Mouse (Mus musculus) gastrocnemius, adult 18-20 months (tissue): ENCODE measurements around the gene Btn2a2. TPM values are rescaled to one million over a fixed set of nuclear protein-coding genes. Genes with fewer than 3 reads are reported as not detected.
"Not testable (repeated sequence)": the region's sequence is repeated elsewhere in the genome, so short reads cannot be mapped to it uniquely, and the experiment has no call there.

Experiments used
- DNase-seq: peaks from one replicate; pipeline ENCODE4 v3.0.0; 2021; ENCODE audit warnings: low spot score
- long read RNA-seq, 2 experiments: library from polyadenylated mRNA; stranded (forward); transcript quantifications; one replicate each; pipeline ENCODE4 v2.0.0; 2021
- total RNA-seq, 2 experiments: library from RNA; stranded (reverse); gene quantifications; 2 replicates each; pipeline ENCODE4 v1.2.3; 2021

Btn2a2 gene
- not detected for total RNA-seq
- long read RNA-seq, experiment 1 = 0 reads
- long read RNA-seq, experiment 2 = 0 reads

DNA sequence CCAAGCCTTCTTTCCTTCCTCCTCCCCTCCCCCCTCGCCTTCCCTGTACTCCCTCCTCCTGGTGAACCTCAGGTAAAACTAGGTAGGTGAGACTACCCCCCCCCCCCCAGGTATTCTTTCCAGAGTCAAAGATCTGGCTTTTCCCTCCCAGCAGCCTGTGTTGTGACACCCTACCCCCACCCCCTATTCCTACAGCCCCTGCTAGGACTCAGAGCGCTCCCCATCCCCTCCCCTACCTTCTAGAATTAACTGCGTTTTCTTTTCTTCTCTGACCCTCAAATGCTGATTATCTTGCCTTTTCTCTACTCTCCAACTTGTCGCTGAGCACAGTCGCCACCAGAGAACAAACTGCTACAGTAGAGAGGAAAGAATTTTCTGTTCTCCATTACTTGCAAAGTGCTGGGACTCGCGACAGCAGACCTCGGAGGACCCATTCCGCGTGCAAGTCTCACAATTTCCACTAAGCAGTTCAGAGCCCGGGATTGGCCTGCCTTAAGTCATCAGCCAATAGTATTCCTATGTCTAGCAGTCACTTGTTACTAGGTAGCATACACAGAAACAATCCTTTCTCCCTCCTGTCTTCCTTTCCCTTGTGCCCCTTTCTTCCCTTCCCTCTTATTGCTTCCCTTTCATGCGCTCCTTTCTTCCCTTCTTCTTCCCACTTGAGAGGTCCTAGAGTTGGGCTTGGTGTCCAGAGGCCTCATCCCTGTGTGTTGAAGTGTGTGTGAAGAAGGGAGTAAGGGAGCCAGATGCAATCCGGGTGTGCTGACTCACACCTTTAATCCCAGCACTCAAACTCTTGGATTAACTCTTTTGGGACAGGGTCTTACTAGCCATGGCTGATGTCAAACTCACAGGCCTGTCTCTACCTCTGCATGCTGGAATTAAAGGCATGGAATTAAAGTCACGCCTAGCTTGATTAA lies at the start of gene Btn2a2:
TSS of gene Btn2a2 (minus strand) at position 458 of the 923 bp plus-strand sequence.
- peak; percentile 41 for DNase-seq

DNA sequence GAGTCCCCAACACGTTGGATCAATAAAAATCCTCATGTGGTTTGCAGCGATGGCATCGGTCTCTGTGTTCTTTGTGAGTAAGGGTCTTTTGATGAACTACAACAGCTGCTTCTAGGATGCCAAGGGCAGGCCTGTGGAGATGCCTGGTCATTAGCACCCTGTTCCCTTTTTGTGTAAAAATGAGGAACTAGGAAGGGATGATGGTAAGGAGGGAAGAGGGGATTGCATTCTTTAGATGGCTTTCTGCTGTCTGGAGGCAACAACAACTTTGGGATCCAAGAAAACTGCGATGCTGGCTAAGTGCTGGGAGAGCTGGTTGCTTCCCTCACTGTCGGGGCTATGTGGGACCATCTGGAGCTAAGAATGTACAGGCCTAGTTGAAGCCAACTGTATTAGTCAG lies 49.6 kb upstream of the Btn2a2 start:
- DNase-seq = no peak

DNA sequence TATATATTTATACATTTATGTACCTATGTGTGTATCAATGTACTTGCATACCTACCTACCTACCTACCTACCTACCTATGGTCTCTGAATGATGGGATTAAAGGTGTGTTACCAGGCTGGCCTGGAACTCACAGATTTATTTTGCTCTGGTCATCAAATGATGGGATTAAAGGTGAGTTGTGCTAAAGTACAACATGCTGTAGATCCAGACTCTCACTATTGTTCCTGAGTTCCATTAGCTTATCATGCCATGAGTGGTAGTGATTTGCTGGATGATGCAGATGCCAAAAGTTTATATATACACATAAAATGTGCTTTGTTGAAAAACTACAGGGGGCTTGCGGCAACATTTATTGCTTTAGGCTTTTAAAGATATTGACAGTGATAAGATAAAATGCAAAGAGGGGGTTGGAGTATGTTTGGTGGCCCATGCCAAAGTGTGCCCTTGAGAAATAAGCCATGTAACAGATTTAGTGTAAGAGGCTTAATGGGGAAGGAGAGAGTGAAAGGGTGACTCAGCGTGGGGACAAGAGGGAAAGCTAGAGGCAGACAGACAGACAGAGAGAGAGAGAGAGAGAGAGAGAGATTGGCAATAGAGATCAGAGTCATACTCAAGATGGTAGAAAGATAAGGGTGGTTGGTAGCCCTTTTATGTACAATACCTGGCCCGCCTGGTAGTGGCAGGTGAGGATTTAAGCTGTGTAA lies 48.5 kb upstream of the Btn2a2 start:
- DNase-seq = no peak

DNA sequence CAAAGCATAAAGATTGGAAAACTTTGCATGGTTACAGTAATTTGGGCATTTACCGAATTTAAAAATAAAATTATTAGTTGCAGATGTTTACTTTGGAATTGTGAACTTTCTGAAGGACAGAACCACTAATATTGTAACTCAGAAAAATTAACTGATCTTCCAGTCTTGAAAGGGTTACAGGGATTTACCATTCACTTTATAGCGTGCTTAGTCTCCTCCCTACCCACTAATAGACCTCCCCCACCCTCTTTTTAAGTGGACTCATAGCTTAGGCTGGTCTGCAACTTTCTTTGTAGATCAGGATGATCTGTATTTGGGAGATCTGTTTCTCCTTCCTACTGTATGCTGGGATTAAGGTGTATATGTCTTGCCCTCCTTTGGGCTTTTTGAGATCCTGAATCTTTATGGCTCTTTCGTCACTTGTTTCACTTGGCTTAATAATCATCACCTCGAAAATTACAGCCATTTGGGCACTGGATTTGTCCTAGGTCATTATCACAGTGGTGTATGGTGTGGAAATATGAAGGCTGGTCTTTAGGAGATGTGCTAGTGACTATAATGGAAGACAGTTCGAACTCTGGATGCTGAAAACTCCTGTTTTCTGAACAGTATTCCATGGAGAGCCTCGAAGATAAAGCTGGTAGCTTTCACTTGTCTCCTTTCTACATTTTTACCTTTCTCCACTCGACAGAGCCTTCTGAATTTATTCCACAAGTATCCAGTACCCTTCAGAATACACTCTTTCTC lies 47.6 kb upstream of the Btn2a2 start:
- no peak for DNase-seq

DNA sequence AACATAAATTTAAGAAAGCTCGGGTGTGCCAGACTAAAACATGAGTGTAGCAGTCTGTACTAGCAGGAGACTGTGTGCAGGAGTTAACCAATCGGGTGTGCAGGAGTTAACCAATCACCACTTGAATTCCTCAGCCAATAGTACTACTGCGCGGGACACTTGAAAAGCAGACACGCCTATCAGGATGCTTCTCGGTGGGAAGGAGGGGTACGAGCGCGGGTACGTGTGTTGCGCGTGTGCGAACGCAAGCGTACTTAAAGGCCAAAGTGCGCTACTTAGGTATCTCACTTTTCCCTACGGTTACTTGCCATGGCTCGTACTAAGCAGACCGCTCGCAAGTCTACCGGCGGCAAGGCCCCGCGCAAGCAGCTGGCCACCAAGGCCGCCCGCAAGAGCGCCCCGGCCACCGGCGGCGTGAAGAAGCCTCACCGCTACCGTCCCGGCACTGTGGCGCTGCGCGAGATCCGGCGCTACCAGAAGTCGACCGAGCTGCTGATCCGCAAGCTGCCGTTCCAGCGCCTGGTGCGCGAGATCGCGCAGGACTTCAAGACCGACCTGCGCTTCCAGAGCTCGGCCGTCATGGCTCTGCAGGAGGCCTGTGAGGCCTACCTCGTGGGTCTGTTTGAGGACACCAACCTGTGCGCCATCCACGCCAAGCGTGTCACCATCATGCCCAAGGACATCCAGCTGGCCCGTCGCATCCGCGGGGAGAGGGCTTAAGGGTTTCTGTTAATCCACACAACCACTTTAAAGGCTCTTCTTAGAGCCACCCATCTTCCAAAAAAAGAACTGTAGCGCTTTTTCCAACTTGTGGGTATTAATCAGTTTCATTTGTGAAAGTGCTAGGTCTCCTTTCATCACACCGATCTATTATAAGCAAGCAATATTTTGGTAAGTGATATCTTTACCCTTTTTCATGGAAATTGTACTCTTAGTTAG lies 46.7 kb upstream of the Btn2a2 start, which contains the start of gene Hist1h3g:
TSS of gene Hist1h3g (plus strand) at position 286 of the 939 bp plus-strand sequence.
- peak; percentile 79 for DNase-seq

DNA sequence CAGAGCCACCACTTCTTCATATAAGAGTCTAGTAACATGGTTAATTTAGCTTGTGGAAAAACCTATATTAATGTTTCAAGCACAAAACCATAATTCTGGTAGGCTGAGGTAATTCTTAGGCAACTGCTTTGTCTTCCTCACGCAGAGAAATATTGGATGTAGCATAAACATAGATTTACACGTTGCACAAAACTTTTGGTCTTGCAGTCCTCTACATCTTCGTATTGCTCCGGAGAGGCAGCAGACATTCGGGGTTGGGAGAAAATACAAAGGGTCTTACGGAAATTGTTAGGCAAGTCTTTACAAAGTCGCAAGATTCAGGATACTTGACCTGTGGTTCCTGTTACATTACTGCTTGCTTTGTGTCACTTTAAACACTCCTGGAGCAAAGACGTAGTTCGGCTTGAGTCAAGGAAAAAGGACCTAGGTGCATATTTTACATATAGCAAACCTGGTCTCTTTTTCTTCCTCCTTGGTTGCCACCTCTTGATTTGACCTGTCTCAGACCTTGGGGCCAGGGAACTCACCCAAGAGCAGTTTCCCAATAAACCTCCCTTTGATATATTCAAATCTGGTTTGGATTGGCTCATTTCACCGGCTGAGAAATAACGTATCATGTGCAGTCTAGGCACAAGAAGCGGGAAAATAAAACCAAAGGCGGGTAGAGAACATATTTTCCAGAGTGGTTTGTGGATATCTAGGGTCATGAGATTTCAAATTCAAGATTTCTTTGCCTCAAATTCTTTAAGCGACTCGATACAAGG lies 45.9 kb upstream of the Btn2a2 start:
- DNase-seq = no peak

DNA sequence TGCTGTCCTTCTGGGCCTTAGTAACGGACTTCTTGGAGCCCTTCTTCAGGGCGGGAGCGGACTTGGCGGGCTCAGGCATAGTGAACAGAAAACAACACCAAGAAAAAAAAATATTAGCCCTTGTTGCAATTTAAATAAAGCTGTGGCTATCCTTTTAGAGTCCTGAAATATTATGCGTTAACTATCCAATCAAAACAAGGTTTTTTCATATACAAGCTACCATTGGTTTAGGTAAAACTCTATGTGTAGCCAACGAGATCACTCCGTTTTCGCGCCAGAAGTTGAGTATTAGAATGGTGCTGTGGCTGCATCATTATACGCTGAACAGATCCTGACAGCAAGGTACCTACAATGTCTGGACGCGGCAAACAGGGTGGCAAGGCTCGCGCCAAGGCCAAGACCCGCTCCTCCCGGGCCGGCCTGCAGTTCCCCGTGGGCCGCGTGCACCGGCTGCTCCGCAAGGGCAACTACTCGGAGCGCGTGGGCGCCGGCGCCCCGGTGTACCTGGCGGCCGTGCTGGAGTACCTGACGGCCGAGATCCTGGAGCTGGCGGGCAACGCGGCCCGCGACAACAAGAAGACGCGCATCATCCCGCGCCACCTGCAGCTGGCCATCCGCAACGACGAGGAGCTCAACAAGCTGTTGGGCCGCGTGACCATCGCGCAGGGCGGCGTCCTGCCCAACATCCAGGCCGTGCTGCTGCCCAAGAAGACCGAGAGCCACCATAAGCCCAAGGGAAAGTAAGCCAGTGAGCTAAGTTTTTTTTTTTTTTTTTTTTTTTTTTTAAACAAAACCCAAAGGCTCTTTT lies 45.1 kb upstream of the Btn2a2 start, which contains the start of gene Hist1h2af:
TSS of gene Hist1h2af (plus strand) at position 347 of the 808 bp plus-strand sequence.
- not testable (repeated sequence) for DNase-seq

DNA sequence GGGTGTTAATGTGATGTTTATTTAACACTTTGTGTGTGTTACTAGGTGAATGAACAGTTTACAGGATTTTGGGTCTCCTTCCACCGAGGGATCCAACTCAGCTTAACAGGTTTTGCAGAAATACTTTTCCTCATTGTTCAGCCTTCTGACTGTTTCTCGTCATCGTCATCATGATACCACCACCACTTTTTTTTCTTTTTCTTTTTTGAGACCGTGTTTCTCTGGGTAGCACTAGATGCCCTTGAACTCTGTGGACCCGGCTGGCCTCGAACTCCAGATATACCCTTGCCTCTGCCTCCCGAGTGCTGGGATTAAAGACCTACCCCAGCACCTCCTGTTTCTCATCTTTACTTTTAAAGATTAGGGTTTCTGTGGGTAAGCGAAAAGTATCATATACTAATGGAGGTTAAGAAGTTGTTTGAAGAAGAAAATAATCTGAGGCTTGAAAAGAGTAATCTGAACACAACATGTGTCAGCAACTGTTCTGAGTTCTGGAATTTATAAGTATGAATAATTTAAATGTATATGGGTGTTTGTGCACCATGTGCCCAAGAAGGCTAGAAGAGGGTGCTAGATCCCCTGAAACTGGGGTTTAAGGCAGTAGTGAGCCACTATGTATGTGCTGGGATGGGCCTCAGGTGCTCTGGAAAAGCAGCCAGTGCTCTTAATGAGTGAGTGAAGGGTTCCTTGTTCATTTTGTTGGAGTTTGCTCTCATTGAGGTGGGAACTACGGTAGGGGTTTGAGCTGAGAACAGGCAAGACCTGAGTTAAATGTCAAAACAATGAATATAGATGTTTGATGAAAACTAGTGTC lies 43.8 kb upstream of the Btn2a2 start:
- DNase-seq = no peak

DNA sequence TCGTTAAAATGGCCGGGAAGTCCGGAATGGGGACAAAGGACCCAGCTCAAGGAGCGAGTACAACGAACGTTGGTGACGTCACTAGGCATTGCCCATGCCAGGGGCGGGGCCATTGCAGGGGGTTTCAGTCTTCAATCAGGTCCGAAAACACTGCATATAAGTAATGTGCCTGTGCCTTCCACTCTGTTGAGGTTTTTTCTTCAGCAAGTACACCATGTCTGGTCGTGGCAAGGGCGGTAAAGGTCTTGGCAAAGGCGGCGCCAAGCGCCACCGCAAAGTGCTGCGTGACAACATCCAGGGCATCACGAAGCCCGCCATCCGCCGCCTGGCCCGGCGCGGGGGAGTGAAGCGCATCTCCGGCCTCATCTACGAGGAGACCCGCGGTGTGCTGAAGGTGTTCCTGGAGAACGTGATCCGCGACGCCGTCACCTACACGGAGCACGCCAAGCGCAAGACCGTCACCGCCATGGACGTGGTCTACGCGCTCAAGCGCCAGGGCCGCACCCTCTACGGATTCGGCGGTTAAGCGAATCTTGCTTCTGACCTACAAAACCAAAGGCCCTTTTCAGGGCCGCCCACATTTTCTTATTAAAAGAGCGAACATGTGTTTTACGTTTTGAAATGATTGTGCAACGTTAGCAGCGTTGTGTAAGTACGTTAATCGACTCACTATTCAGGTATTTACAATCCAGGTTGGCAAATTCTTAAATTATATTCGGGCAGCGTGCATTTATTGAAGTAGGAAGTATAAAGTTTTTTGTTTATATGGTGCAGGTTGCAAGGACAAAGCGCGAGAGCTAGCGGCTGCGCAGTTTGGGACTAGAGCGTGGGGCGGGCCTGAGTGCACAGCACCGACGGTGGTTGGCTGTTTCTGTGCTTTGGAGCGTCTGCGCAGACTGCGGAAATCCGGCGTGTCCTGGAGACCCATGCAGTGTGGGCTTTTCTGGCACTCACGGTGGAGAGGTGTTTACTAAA lies 42.5 kb upstream of the Btn2a2 start, which contains the start of gene Hist1h4h:
TSS of gene Hist1h4h (plus strand) at position 150 of the 975 bp plus-strand sequence.
- peak; percentile 97 for DNase-seq

DNA sequence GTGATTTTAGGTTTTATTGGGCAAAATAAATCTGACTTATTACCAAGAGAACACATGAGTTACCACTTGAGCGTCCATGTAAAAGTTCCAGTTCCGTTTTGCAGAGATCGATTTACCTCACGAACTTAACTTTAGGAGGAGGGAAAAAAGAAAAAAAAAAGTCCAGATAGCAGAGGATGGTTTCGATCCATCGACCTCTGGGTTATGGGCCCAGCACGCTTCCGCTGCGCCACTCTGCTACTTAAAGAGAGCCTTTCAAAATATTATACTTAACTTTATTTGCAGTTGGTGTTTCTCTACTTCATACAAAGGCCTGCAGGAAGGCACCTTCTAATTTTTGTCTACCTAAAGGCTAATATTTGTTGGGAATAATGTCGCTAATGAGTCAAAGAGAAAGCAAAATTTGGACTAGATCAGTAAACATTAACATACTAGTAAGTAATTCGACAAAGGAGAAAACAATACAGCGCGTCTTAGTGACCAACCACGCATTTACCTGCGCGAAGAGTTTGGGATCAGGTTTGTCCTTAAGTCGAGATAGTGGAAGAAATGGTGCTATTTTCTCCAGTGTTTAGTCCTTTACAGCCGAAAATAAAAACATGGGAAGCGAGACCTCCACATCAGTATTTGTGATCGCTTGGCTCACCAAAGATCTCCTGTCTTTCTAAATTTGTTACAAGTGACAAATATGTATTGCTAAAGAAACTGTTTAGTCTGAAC lies 41.7 kb upstream of the Btn2a2 start:
- peak; percentile 78 for DNase-seq

DNA sequence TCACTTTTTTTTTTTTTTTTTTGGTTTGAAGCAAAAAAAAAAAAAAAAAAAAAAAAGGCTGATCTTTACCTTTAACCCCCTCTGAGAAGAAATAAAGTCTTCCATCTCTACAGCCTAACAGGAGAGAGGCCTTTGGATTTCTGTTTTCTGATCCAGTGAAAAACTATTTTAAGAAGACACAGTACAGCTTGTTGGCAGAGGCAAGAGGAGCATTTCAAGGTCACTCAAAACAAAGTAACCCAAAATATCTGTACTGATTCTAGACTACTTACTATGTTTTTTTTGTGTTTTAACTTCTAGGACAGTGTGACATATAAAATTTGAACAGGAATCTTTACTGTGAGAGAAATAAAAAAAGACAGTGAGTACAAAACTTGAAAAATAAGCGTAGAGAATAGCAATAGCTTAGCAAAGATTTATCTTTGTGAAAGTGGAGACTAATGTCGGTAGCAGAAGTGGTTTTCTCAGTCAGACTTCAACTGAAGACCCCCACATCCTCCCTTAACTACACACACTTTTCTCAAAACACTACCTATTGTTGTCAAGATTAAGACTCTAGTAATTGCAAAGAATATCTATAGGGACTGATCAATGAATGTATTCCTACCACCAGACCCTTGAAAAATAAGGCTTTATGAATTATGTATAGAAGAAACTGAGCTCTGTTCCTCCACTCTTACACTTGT lies 41.0 kb upstream of the Btn2a2 start:
- DNase-seq = no peak

DNA sequence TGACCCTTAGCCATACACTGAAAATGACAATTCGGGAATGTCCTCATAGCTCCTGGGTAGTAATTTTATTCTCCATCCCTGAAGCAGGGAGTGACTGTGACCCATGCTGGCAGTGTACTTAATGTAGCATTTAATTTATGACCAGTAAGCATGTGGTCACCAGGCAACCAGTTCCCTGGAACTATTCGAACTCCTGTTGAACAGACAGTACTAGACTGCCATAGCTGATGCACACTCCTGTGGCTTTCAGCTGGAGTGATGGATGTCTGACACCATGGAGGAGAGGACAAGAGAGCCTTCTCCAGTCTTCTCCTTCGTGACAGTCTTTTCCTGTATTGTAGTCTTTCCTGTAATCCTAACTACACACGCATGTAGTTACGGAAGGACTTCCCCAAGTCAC lies 40.3 kb upstream of the Btn2a2 start:
- DNase-seq = no peak

DNA sequence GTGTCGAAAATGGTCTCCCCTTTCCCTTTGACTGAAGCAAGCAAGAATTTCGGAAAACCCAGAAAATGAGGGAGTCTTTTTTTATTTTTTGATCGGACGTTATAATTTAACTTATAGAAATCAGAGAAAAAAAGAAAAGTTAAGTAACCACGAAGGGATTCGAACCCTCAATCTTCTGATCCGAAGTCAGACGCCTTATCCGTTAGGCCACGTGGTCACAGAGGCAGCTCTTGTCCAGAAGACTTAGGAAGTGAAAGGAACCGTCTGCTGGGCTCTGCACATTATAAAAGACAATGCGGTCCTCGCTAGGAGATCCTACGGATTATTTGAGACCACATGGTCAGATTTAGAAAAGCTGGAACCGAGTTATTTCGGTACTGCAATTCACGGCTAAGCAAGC lies 37.7 kb upstream of the Btn2a2 start:
- peak; percentile 91 for DNase-seq

DNA sequence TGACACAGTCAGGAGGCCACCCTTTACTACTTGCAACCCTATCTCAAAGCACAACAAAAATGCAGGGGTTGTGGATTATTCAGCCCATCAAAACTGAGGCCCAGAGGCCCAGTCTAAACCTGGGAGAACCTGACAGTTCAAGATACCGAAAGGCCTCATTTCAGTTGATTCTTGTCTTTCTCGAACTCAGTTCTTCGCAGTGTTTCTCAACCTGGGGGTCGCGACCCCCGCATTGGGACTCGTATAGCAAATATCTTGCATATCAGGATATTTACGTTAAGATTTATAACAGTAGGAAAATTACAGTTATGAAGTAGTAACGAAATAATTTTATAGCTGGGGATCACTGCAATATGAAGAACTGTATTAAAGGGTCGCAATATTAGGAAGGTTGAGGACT lies 37.2 kb upstream of the Btn2a2 start:
- no peak for DNase-seq

DNA sequence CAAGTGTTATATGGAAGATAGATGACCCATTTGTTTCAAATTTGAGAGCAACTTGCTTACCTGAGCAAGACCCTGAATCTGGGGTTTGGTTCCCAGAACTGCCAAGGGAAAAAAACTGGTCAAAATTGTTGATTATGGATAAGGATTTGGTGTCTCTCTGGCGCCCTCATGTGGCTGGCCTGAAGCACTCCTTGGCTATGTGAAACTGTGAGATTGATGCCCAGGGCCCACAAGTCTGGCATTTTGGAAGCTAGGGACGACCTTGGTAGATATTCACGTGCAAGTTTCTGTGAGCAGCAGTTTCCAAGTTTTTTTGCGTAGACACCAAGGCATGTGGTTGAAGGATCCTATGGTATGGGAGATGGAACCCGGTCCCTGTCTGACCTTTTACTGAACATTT lies 36.0 kb upstream of the Btn2a2 start:
- peak; percentile 62 for DNase-seq
